Mouse (Mus musculus) MEL-GATA-1-ER (cell line): Measurements from ENCODE around the gene Scg5.

ENCODE experiments used
- DNase-seq: peaks from one replicate; pipeline ENCODE4 v3.0.0-alpha.2; 2012; ENCODE audit warnings: low read depth; ENCODE audit errors: extremely low read depth

Scg5 gene

GRCm38 (mm10) chr2:113828943-113829882 lies at the start of gene Scg5:
TSS of gene Scg5 (minus strand) at chr2:113829121.
- no peak for DNase-seq

GRCm38 (mm10) chr2:113870115-113870514 lies 41.2 kb upstream of the Scg5 start:
- no peak for DNase-seq

GRCm38 (mm10) chr2:113868404-113868803 lies 39.5 kb upstream of the Scg5 start:
- DNase-seq: no peak

GRCm38 (mm10) chr2:113866155-113866554 lies 37.2 kb upstream of the Scg5 start:
- no peak for DNase-seq

- no peak for DNase-seq
Measured at GRCm38 (mm10) chr2:113849141-113849540, 20.2 kb upstream of the Scg5 start.

DNA sequence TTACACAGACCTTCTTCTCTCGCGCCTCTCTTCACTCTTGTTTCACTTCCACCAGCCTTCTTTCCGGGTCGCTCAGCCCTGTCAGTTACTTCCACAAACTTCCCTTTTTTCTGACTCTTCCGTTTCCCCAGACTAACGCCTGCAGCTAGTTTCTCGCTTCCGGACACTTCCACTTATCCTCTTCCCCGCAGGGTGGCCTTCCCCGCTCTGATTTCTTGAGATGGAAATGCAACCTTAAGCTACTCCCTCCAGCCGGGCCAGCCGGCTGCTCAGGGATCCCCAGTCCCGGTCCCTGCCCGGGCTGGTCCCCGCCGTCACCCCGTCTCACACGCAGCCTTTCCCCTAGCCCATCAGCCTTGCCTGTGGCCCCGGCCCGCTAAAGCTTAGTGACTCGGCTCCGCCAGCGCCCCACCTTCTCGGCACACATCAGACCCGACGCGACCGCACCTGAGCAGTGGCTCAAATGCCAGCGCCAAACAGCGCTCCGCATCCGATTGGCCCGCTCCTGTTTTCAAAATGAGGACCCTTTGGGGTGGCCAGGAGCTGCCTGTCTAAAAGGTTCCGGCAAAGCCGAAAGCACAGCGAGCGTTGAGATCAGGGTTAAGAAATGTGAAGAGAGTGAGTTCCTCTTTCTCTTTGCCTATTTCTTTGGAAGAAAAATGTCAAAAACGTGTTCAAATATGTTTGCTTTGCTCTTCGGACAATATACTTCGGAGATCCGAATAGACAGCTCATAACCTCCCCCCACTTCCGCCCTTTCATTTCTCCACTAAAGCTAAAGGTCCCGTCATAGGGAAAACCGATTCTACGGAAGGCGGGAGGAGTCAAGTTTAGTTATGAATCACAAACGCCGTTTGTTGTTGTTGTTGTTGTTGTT lies 19.6 kb upstream of the Scg5 start, which contains the start of gene Arhgap11a:
Gene Arhgap11a (minus strand): TSS at position 417 of the 877 bp plus-strand sequence.
- DNase-seq: peak; percentile 92

DNA sequence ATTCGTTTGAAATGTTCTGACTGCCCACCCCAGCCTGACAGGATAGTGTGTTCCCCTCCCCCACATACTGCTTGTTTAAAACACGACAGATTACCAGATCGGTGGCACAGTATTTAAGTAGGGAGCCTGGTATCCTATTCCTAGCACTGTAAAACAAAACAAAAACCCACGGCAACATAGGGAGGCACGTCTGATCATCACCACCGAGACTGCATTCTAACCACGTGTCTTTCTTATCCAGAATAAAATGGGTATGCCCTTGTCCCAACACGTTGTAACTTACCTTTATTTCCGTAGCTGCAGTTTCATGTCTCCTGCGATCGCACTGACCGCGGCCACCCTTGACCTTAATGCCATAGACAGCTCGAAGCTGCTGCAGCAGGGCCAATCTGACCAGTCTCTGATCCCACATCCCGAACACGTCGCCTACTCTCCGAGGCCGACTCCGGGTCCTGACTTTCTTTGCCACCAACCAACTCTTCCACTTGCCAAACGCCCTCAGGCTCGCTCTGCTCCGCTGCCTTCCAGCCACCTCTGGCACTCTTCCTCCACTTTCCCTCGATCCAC lies 18.8 kb upstream of the Scg5 start:
- peak; percentile 13 for DNase-seq

GRCm38 (mm10) chr2:113845081-113845480 lies 16.2 kb upstream of the Scg5 start:
- no peak for DNase-seq

DNA sequence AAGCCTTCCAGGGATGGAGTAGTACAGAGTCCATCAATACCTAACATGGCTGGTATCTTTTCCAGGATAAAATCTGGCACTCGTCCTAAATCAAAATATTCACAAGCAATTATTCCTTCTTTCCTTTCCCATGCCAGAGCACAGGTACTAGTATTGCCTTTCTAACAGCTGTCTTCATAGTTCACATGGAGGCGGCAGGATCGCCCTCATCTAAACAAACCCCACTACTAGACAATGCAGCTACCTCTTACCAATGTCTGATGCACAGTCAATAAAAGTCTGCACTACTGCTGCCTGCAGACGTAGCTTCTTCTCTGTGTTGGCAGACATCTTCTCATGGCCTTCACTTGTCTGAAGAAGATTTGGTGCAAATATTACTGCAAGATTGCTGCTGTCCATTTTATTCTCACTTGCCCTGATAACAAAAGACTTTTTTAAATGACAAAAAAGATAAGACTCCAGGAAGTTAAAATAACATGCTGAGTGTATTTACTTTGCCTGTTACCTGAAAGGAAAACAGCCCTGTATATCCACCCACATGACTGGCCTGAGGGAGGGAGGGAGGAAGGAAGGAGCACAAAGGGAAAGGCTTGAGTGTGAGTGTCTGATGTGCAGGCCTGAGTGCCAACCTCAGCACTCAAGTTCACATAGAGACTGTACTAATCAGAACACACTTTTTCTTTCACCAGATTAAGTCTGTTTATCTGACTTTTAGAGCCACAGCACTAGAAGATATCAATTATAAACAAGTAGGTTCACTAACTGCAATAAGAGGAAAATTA lies 12.9 kb upstream of the Scg5 start:
- DNase-seq: no peak

GRCm38 (mm10) chr2:113839488-113839887 lies 10.6 kb upstream of the Scg5 start:
- DNase-seq: no peak

- DNase-seq: no peak
Measured at GRCm38 (mm10) chr2:113835219-113835618, 6.3 kb upstream of the Scg5 start.

DNA sequence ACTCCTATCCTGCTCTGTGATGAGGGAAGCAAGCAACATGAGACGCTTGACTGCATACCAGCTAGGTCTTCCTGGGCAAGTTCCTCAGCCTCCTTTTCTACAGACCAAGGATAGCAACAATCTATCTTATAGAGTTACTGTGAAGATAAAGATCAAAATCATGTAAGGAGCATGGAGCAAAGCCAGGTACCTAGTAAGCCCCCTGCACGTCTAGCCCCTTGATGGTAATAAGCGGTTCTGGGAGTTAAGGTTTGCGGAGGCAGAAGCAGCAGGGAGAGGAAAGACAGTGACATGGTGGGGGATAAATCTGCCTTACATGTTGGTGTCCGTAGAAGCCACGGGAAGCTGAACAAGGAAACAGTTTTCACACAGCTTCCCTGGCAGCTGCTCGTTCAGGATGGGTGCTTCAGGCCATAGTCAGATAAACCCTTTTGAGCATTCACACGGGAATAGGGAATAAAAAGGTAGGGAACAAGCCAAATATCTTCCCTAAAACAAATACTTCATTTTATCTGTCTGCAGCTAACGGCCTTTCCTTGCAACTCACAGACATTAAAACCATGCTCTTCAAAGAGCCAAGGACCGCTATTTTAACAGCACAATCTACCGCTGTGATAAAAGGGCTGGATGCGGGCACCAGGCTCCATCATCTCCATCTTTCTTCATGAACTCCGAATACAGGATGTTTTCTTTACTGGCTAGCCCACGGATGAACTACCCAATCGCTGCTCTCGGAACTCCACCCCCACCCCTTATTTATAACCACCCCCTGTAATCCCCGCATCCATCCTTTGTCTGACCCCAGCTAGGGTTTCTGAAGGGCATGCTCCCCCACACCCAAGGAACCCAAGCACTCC lies 607 bp downstream of the Scg5 start:
- DNase-seq: no peak

DNA sequence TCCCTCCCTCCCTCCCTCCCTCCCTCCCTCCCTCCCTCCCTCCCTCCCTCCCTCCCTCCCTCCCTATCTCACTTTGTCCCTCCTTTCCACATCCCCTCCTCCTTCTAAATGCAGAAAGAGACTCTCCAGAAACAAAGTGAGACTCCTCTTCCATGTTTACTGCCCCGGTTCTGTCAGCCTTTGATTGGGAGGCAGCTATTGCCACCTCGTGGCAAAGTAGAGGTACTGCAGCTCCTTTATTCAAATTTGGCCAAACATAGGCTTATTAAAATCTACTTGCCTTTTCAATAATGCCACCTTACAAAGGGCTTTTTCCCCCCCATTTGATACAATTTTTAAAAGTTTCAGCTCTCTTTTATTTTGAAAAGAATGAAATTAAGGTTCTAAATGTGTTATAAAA lies 5.0 kb downstream of the Scg5 start:
- peak; percentile 25 for DNase-seq

- DNase-seq: no peak
Measured at GRCm38 (mm10) chr2:113822367-113822766, 6.6 kb downstream of the Scg5 start.

GRCm38 (mm10) chr2:113821176-113821734 lies 7.7 kb downstream of the Scg5 start:
- DNase-seq: no peak

- DNase-seq: no peak
Measured at GRCm38 (mm10) chr2:113820117-113820516, 8.8 kb downstream of the Scg5 start.

DNA sequence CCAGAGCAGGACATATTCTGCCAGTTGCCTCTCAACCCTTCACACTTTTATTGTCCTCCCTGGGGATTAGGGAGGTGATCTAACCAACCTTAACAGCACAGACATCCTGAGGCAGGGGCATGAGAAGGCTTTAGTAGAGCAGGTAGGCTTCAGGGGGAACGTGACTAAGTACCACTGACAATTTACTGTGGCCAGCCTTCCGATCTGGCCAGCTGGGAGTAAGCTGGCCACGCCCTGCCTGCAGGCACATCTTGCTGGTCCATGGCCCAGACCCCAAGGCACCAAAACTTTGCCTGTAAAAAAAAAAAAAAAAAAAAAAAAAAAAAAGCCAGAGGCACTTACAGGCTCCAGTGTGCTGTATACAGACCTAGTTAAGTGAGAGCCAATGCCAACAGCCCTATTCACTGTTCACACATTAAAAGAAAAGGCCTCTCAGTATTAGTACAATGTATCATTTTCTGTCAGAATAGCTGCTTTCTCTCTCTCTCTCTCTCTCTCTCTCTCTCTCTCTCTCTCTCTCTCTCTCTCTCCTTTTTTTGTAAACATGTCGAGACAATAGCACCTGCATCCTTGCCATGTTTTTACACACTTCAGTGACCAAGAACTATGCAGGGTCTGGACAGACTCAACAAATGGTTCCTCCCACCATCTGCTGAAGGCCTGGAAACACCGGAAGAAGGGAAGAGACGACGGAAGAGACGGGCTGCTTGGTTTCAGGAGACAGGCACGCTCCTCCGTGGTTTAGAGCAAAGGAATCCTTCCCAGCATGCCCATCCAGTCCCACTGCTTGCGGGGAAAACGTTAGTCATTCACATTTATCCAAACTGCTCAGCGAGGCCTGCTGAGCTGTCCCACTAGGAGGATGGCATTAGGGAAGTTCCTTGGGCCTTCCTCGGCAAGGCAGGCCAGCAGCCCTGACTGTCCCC lies 11.0 kb downstream of the Scg5 start:
- no peak for DNase-seq

GRCm38 (mm10) chr2:113807640-113808039 lies 21.3 kb downstream of the Scg5 start:
- DNase-seq: peak; percentile 10
